11 mouse cellular contexts compared by ENCODE assay signal in genomic region chr4:142826250-142826893, GRCm38 (mm10).
DNase-seq lines count a peak whose midpoint lies in the region; ATAC-seq and TF ChIP-seq lines count a peak whose summit lies in the region.
"Had no signal": no experiment of that assay in that cellular context is flagged by ENCODE, and none has a peak within 500 bp of the region (broad histone marks: within the 10 kb centered on the region; RNA-seq: fewer than 3 reads in every experiment).

No protein-coding gene starts in this region.

- H3K9ac ChIP-seq in intestine, embryonic 14.5 days (ENCODE audit: low read length): no peak overlapping the region
- no peak overlapping the region for H3K9ac ChIP-seq in intestine, embryonic 15.5 days
- peak overlapping the region; percentile 21; the same call in 1 of the 2 replicates for H3K9ac ChIP-seq in embryonic facial prominence, embryonic 13.5 days
- H3K9ac ChIP-seq in hindbrain, embryonic 13.5 days: no peak overlapping the region
- no peak overlapping the region for H3K9ac ChIP-seq in midbrain, postnatal 0 days (replicated peaks; ENCODE audit: low read length, poor library complexity, severe bottlenecking)

- H3K4me3 ChIP-seq in intestine, embryonic 14.5 days (ENCODE audit: low read depth, low read length): no peak overlapping the region
- H3K4me3 ChIP-seq in intestine, embryonic 15.5 days (replicated peaks): no peak overlapping the region
- peak overlapping the region; percentile 23 for H3K4me3 ChIP-seq in embryonic facial prominence, embryonic 13.5 days
- no peak overlapping the region for H3K4me3 ChIP-seq in hindbrain, embryonic 13.5 days
- peak overlapping the region; percentile 8; the same call in 1 of the 2 replicates for H3K4me3 ChIP-seq in midbrain, postnatal 0 days (ENCODE audit: low read depth, low read length)
- H3K4me3 ChIP-seq: heart, adult 2 months had no signal

- no peak for DNase-seq in intestine, embryonic 14.5 days (ENCODE audit: low spot score)
- peak; percentile 67 for DNase-seq in midbrain, postnatal 0 days (ENCODE audit: low spot score)
- DNase-seq in kidney, postnatal 36 days: no peak
- DNase-seq in spleen, adult 18-20 months: no peak
- DNase-seq in urinary bladder, postnatal 36 days (ENCODE audit: low spot score in 2 of 2): no peak
- DNase-seq: heart, adult 2 months; thymus, postnatal 14 days had no signal

- H3K4me1 ChIP-seq in intestine, embryonic 14.5 days (replicated peaks; ENCODE audit: control insufficient read depth, insufficient read depth, low read length): peaks cover 3% of the 10 kb centered on the region; the same call in 1 of the 2 replicates
- no peaks in the 10 kb centered on the region for H3K4me1 ChIP-seq in intestine, embryonic 15.5 days (replicated peaks)
- peaks cover 42% of the 10 kb centered on the region for H3K4me1 ChIP-seq in embryonic facial prominence, embryonic 13.5 days
- H3K4me1 ChIP-seq in hindbrain, embryonic 13.5 days (replicated peaks): peaks cover 41% of the 10 kb centered on the region
- H3K4me1 ChIP-seq in midbrain, postnatal 0 days (ENCODE audit: insufficient read depth, low read length): peaks cover 10% of the 10 kb centered on the region

- ATAC-seq in intestine, embryonic 14.5 days (replicated peaks; ENCODE audit: low FRiP score, low TSS enrichment, low read depth): no peak
- no peak for ATAC-seq in intestine, embryonic 15.5 days
- ATAC-seq in embryonic facial prominence, embryonic 13.5 days (ENCODE audit: insufficient number of reproducible peaks, insufficient read depth, low FRiP score, low TSS enrichment, low read depth): peak; percentile 79; the same call in 1 of the 2 replicates
- peak; percentile 89 for ATAC-seq in hindbrain, embryonic 13.5 days (ENCODE audit: low FRiP score)
- ATAC-seq in midbrain, postnatal 0 days (ENCODE audit: low FRiP score): peak; percentile 82
- ATAC-seq: activated CD4-positive, CD25-positive, alpha-beta regulatory T cell, adult 4 months had no signal

- 50% methylated on average over 12 of the region's 13 CpGs for WGBS in intestine, embryonic 14.5 days
- 46% methylated on average over 13 of the region's 13 CpGs for WGBS in intestine, embryonic 15.5 days
- WGBS in embryonic facial prominence, embryonic 13.5 days: 16% methylated on average over 13 of the region's 13 CpGs
- WGBS in hindbrain, embryonic 13.5 days: 21% methylated on average over 13 of the region's 13 CpGs
- 8% methylated on average over 13 of the region's 13 CpGs for WGBS in midbrain, postnatal 0 days

- H3K4me2 ChIP-seq in intestine, embryonic 14.5 days (ENCODE audit: low read length): peak overlapping the region; percentile 13; the same call in 1 of the 2 replicates
- no peak overlapping the region for H3K4me2 ChIP-seq in intestine, embryonic 15.5 days (replicated peaks)
- H3K4me2 ChIP-seq in embryonic facial prominence, embryonic 13.5 days: peak overlapping the region; percentile 51
- peak overlapping the region; percentile 40 for H3K4me2 ChIP-seq in hindbrain, embryonic 13.5 days
- peak overlapping the region; percentile 33 for H3K4me2 ChIP-seq in midbrain, postnatal 0 days (ENCODE audit: low read depth, low read length, poor library complexity, severe bottlenecking)

- H3K27me3 ChIP-seq in intestine, embryonic 14.5 days (replicated peaks; ENCODE audit: control insufficient read depth, insufficient read depth, low read length): no peaks in the 10 kb centered on the region
- no peaks in the 10 kb centered on the region for H3K27me3 ChIP-seq in intestine, embryonic 15.5 days (replicated peaks)
- H3K27me3 ChIP-seq in embryonic facial prominence, embryonic 13.5 days: no peaks in the 10 kb centered on the region
- H3K27me3 ChIP-seq in hindbrain, embryonic 13.5 days: no peaks in the 10 kb centered on the region
- H3K27me3 ChIP-seq in midbrain, postnatal 0 days (ENCODE audit: insufficient read depth, low read length): no peaks in the 10 kb centered on the region

- no peaks in the 10 kb centered on the region for H3K36me3 ChIP-seq in intestine, embryonic 14.5 days (ENCODE audit: control insufficient read depth, insufficient read depth, low read length)
- H3K36me3 ChIP-seq in intestine, embryonic 15.5 days: no peaks in the 10 kb centered on the region
- no peaks in the 10 kb centered on the region for H3K36me3 ChIP-seq in embryonic facial prominence, embryonic 13.5 days
- H3K36me3 ChIP-seq in hindbrain, embryonic 13.5 days: no peaks in the 10 kb centered on the region
- H3K36me3 ChIP-seq in midbrain, postnatal 0 days (ENCODE audit: insufficient read depth, low read length): no peaks in the 10 kb centered on the region

- no peak overlapping the region for H3K27ac ChIP-seq in intestine, embryonic 14.5 days (ENCODE audit: low read depth)
- no peak overlapping the region for H3K27ac ChIP-seq in intestine, embryonic 15.5 days
- H3K27ac ChIP-seq in embryonic facial prominence, embryonic 13.5 days: peak overlapping the region; percentile 57; the same call in 1 of the 2 replicates
- peak overlapping the region; percentile 84 for H3K27ac ChIP-seq in hindbrain, embryonic 13.5 days
- H3K27ac ChIP-seq in midbrain, postnatal 0 days (ENCODE audit: low read depth, low read length): peak overlapping the region; percentile 64; the same call in 1 of the 2 replicates
- H3K27ac ChIP-seq: heart, adult 2 months had no signal

- no peak for TF ChIP-seq CTCF in midbrain, postnatal 0 days (IDR thresholded peaks at IDR 0.05)

- no peaks in the 10 kb centered on the region for H3K9me3 ChIP-seq in intestine, embryonic 14.5 days (ENCODE audit: control insufficient read depth, low read length)
- no peaks in the 10 kb centered on the region for H3K9me3 ChIP-seq in intestine, embryonic 15.5 days
- H3K9me3 ChIP-seq in embryonic facial prominence, embryonic 13.5 days: no peaks in the 10 kb centered on the region
- H3K9me3 ChIP-seq in hindbrain, embryonic 13.5 days: no peaks in the 10 kb centered on the region
- no peaks in the 10 kb centered on the region for H3K9me3 ChIP-seq in midbrain, postnatal 0 days (ENCODE audit: low read length)

Comparison
In these comparisons a context has a peak if more than half of its experiments do, and no peak if none do; other contexts are left out.
1. ATAC-seq: peak in embryonic facial prominence, embryonic 13.5 days (single experiment), hindbrain, embryonic 13.5 days (single experiment) and midbrain, postnatal 0 days (single experiment); none in intestine, embryonic 14.5 days (single experiment) and intestine, embryonic 15.5 days (single experiment).
2. H3K27ac ChIP-seq: peak in embryonic facial prominence, embryonic 13.5 days (single experiment), hindbrain, embryonic 13.5 days (single experiment) and midbrain, postnatal 0 days (single experiment); none in intestine, embryonic 14.5 days (single experiment) and intestine, embryonic 15.5 days (single experiment).
3. H3K4me3 ChIP-seq: peak in embryonic facial prominence, embryonic 13.5 days (single experiment) and midbrain, postnatal 0 days (single experiment); none in intestine, embryonic 14.5 days (single experiment), intestine, embryonic 15.5 days (single experiment) and hindbrain, embryonic 13.5 days (single experiment).